ENCODE assay signal across 23 mouse cellular contexts in genomic region chr15:81034119-81034518, GRCm38 (mm10). TPM values are rescaled to one million over a fixed set of nuclear protein-coding genes. Genes with fewer than 3 reads are reported as not detected.
DNase-seq lines count a peak whose midpoint lies in the region; ATAC-seq and TF ChIP-seq lines count a peak whose summit lies in the region.
"Had no signal": no experiment of that assay in that cellular context is flagged by ENCODE, and none has a peak within 500 bp of the region (broad histone marks: within the 10 kb centered on the region; RNA-seq: fewer than 3 reads in every experiment).

No protein-coding gene starts in this region.

- intact Hi-C loops in gastrocnemius, adult 2 months (cut with DNase I), result loop anchor here (2.0 kb wide), 1 partner anchor 31 kb away; no protein-coding TSS in a partner anchor
- intact Hi-C loops in gastrocnemius, postnatal 36 days (cut with DNase I), result no loop called here

- TF ChIP-seq CTCF in gastrocnemius, adult 2 months (IDR thresholded peaks at IDR 0.05), result no peak
- TF ChIP-seq CTCF in intestine, postnatal 0 days (IDR thresholded peaks at IDR 0.05; ENCODE audit: low read depth), result no peak
- no peak for TF ChIP-seq CTCF in spleen, adult 2 months (IDR thresholded peaks at IDR 0.05; ENCODE audit: extremely low read depth, insufficient read depth, insufficient read length, insufficient replicate concordance)

- peaks cover 21% of the 10 kb centered on the region for H3K4me1 ChIP-seq in intestine, embryonic 14.5 days (replicated peaks; ENCODE audit: control insufficient read depth, insufficient read depth, low read length)
- H3K4me1 ChIP-seq in intestine, postnatal 0 days (replicated peaks; ENCODE audit: control insufficient read depth, insufficient read depth, low read length), result peaks cover 20% of the 10 kb centered on the region
- H3K4me1 ChIP-seq in spleen, adult 2 months (ENCODE audit: control insufficient read depth, insufficient read depth, insufficient read length), result peaks cover 48% of the 10 kb centered on the region

- no peak overlapping the region for H3K9ac ChIP-seq in intestine, embryonic 14.5 days (ENCODE audit: low read length)
- no peak overlapping the region for H3K9ac ChIP-seq in intestine, postnatal 0 days (ENCODE audit: low read depth, low read length)
- H3K9ac ChIP-seq: embryonic facial prominence, embryonic 12.5 days; hindbrain, embryonic 12.5 days; liver, embryonic 13.5 days; neural tube, embryonic 15.5 days had no signal

- ATAC-seq in intestine, embryonic 14.5 days (replicated peaks; ENCODE audit: low FRiP score, low TSS enrichment, low read depth), result no peak
- no peak for ATAC-seq in intestine, postnatal 0 days
- ATAC-seq: forebrain, embryonic 16.5 days; lung, postnatal 0 days had no signal

- 70% methylated on average over 6 of the region's 6 CpGs for WGBS in intestine, embryonic 14.5 days
- 63% methylated on average over 6 of the region's 6 CpGs for WGBS in intestine, postnatal 0 days
- 53% methylated on average over 6 of the region's 6 CpGs for WGBS in spleen, adult 2 months

- H3K27ac ChIP-seq in gastrocnemius, adult 2 months, result peak overlapping the region; percentile 88
- 0 out of 2 replicates have a peak overlapping the region, but pooled peaks have one; percentile 34 for H3K27ac ChIP-seq in intestine, embryonic 14.5 days (ENCODE audit: low read depth)
- H3K27ac ChIP-seq in intestine, postnatal 0 days (ENCODE audit: low read depth, low read length), result no peak overlapping the region
- peak overlapping the region; percentile 81 for H3K27ac ChIP-seq in spleen, adult 2 months (ENCODE audit: insufficient read depth, low read length)
- H3K27ac ChIP-seq: liver, embryonic 13.5 days; neural tube, embryonic 15.5 days had no signal

- H3K27me3 ChIP-seq in intestine, embryonic 14.5 days (replicated peaks; ENCODE audit: control insufficient read depth, insufficient read depth, low read length), result no peaks in the 10 kb centered on the region
- no peaks in the 10 kb centered on the region for H3K27me3 ChIP-seq in intestine, postnatal 0 days (replicated peaks; ENCODE audit: control insufficient read depth, insufficient read depth, low read length)
- H3K27me3 ChIP-seq in spleen, adult 2 months (ENCODE audit: control insufficient read depth, insufficient read depth, low read length), result no peaks in the 10 kb centered on the region
- H3K27me3 ChIP-seq: embryonic facial prominence, embryonic 12.5 days; heart, embryonic 12.5 days; hindbrain, embryonic 12.5 days; liver, embryonic 13.5 days; neural tube, embryonic 15.5 days had no signal

- H3K4me2 ChIP-seq in intestine, embryonic 14.5 days (ENCODE audit: low read length), result no peak overlapping the region
- H3K4me2 ChIP-seq in intestine, postnatal 0 days (replicated peaks; ENCODE audit: low read depth), result no peak overlapping the region
- H3K4me2 ChIP-seq: embryonic facial prominence, embryonic 12.5 days; heart, embryonic 12.5 days; hindbrain, embryonic 12.5 days; liver, embryonic 13.5 days; neural tube, embryonic 15.5 days had no signal

- DNase-seq in gastrocnemius, adult 2 months, result peak; percentile 59
- DNase-seq in gastrocnemius, postnatal 36 days, result no peak
- DNase-seq in intestine, embryonic 14.5 days (ENCODE audit: low spot score), result no peak
- DNase-seq in spleen, adult 2 months (ENCODE audit: low read depth in 1 of 2, low spot score in 2 of 2), result no peak
- no peak for DNase-seq in spleen, adult 18-20 months
- DNase-seq in adrenal gland, postnatal 4 days (ENCODE audit: low spot score in 2 of 2), result no peak
- DNase-seq: adrenal gland, postnatal 25 days; cerebellum, adult 9-10 months; gastrocnemius, postnatal 10 days; kidney, adult 9 months; kidney, postnatal 4 days; layer of hippocampus, postnatal 36 days; left cerebral cortex, postnatal 4 days; liver, embryonic 13.5 days; right cerebral cortex, postnatal 25 days; thymus, postnatal 25 days had no signal

- H3K36me3 ChIP-seq in intestine, embryonic 14.5 days (ENCODE audit: control insufficient read depth, insufficient read depth, low read length), result no peaks in the 10 kb centered on the region
- no peaks in the 10 kb centered on the region for H3K36me3 ChIP-seq in intestine, postnatal 0 days (ENCODE audit: control insufficient read depth, insufficient read depth)
- no peaks in the 10 kb centered on the region; the same call in 1 of the 2 replicates for H3K36me3 ChIP-seq in spleen, adult 2 months (ENCODE audit: control insufficient read depth, insufficient read depth, low read length)
- H3K36me3 ChIP-seq: embryonic facial prominence, embryonic 12.5 days; heart, embryonic 12.5 days; hindbrain, embryonic 12.5 days; liver, embryonic 13.5 days; neural tube, embryonic 15.5 days had no signal

- no peak for TF ChIP-seq POLR2A in spleen, adult 2 months (IDR thresholded peaks at IDR 0.05; ENCODE audit: low read depth, low read length)

- H3K9me3 ChIP-seq in intestine, embryonic 14.5 days (ENCODE audit: control insufficient read depth, low read length), result no peaks in the 10 kb centered on the region
- H3K9me3 ChIP-seq in intestine, postnatal 0 days (ENCODE audit: control insufficient read depth), result no peaks in the 10 kb centered on the region
- H3K9me3 ChIP-seq: embryonic facial prominence, embryonic 12.5 days; heart, embryonic 12.5 days; hindbrain, embryonic 12.5 days; liver, embryonic 13.5 days; neural tube, embryonic 15.5 days had no signal

- no peak overlapping the region for H3K4me3 ChIP-seq in gastrocnemius, adult 2 months
- H3K4me3 ChIP-seq in intestine, embryonic 14.5 days (ENCODE audit: low read depth, low read length), result no peak overlapping the region
- H3K4me3 ChIP-seq in intestine, postnatal 0 days (ENCODE audit: low read depth, low read length), result no peak overlapping the region
- H3K4me3 ChIP-seq in spleen, adult 2 months (ENCODE audit: extremely low read depth, insufficient read depth, insufficient read length), result no peak overlapping the region
- H3K4me3 ChIP-seq: embryonic facial prominence, embryonic 12.5 days; heart, embryonic 12.5 days; hindbrain, embryonic 12.5 days; liver, embryonic 13.5 days; neural tube, embryonic 15.5 days had no signal

RNA-seq across cellular contexts. Expression of gene Sgsm3, which starts 56.6 kb away (rescaled TPM):
- total RNA-seq in gastrocnemius, adult 2 months (2021), result 10 to 100 TPM; 16.9 to 20.4 TPM
- 10 to 100 TPM; 11.8 to 17.8 TPM for total RNA-seq in gastrocnemius, postnatal 36 days (2021)
- 22.1 and 26.4 TPM in 2 replicates for polyA plus RNA-seq in intestine, embryonic 14.5 days (2014; fragmentation: Nextera tagmentation; extraction: Ambion mirVana)
- polyA plus RNA-seq in intestine, postnatal 0 days (2015; fragmentation: Nextera tagmentation; extraction: Ambion mirVana), result 13.3 and 13.4 TPM in 2 replicates
- 12.6 and 13.8 TPM in 2 replicates for polyA plus RNA-seq in spleen, adult 2 months (2012; rRNA removed)
- total RNA-seq in adrenal gland, postnatal 4 days (2021), result 10 to 100 TPM; 22.1 to 26.5 TPM
